Mouse (Mus musculus) intestine, postnatal 0 days (tissue): ENCODE measurements around the gene Fbxo28. TPM values are rescaled to one million over a fixed set of nuclear protein-coding genes. Genes with fewer than 3 reads are reported as not detected.
A peak's percentile ranks its signal among the peaks of the same experiment; 100 is the strongest.

Experiments
- ATAC-seq: fragments of 200-750 bp; cut with Nextera tagmentation; 2 replicates; pipeline ENCODE4 v1.8.0; 2017; ENCODE audit warnings: mild to moderate bottlenecking, moderate TSS enrichment, moderate library complexity
- H3K27ac ChIP-seq: fragments of 300-500 bp; sonication (generic); 2 replicates; pipeline ENCODE4 v1.5.1; 2014; ENCODE audit warnings: mild to moderate bottlenecking, low read depth, low read length, moderate library complexity
- H3K27me3 ChIP-seq: fragments of 300-500 bp; sonication (generic); replicated peaks from 2 replicates; pipeline ENCODE4 v1.6.1; 2014; ENCODE audit warnings: low read length, mixed read lengths; ENCODE audit not compliant: control insufficient read depth, insufficient read depth
- H3K36me3 ChIP-seq: fragments of 300-500 bp; sonication (generic); 2 replicates; pipeline ENCODE4 v1.6.1; 2014; ENCODE audit warnings: mild to moderate bottlenecking, moderate library complexity; ENCODE audit not compliant: control insufficient read depth, insufficient read depth
- H3K4me1 ChIP-seq: fragments of 300-500 bp; sonication (generic); replicated peaks from 2 replicates; pipeline ENCODE4 v1.6.1; 2014; ENCODE audit warnings: antibody characterized with exemption, low read length, mixed read lengths; ENCODE audit not compliant: control insufficient read depth, insufficient read depth
- H3K4me2 ChIP-seq: fragments of 300-500 bp; sonication (generic); replicated peaks from 2 replicates; pipeline ENCODE4 v1.6.1; 2014; ENCODE audit warnings: low read depth, mild to moderate bottlenecking, moderate library complexity
- H3K4me3 ChIP-seq: fragments of 300-500 bp; sonication (generic); 2 replicates; pipeline ENCODE4 v1.5.1; 2014; ENCODE audit warnings: low read depth, low read length
- H3K9ac ChIP-seq: fragments of 300-500 bp; sonication (generic); 2 replicates; pipeline ENCODE4 v1.6.1; 2014; ENCODE audit warnings: mild to moderate bottlenecking, low read depth, low read length
- H3K9me3 ChIP-seq: fragments of 300-500 bp; sonication (generic); 2 replicates; pipeline ENCODE4 v1.6.1; 2016; ENCODE audit warnings: mixed run types; ENCODE audit not compliant: control insufficient read depth
- CTCF ChIP-seq: sonication (generic); IDR thresholded peaks from 2 replicates; pipeline ENCODE4 v1.5.1; 2016; ENCODE audit warnings: low read depth, mild to moderate bottlenecking, control low read depth, antibody characterized with exemption, moderate library complexity
- WGBS: fragments of 180-500 bp; shearing (Covaris S2); extraction: QIAGEN DNeasy Blood & Tissue Kit; methylation state at CpG from one replicate; pipeline ENCODE4 v1.1.7; 2014; 5-methylcytosine and 5-hydroxymethylcytosine counted together
- polyA plus RNA-seq: library from polyadenylated mRNA; unstranded; fragments of >200 nt; fragmentation: Nextera tagmentation; extraction: Ambion mirVana; gene quantifications from 2 replicates; pipeline ENCODE4 v1.2.1, GENCODE M21; 2015

Gene Fbxo28
- polyA plus RNA-seq, 1 experiment from 2014 or later, result 9.7 TPM

- H3K4me1 ChIP-seq, result no peaks in the 10 kb centered on the region
- no peaks in the 10 kb centered on the region for H3K9me3 ChIP-seq
- no peaks in the 10 kb centered on the region for H3K27me3 ChIP-seq
- no peak overlapping the region for H3K27ac ChIP-seq
- H3K4me3 ChIP-seq, result no peak overlapping the region
- 68% methylated on average over 11 of the region's 11 CpGs for WGBS
- ATAC-seq, result no peak
- peak overlapping the region; percentile 89 for H3K4me2 ChIP-seq
- peaks cover 32% of the 10 kb centered on the region for H3K36me3 ChIP-seq
- no peak overlapping the region for H3K9ac ChIP-seq
- no peak for TF ChIP-seq CTCF
Observed at GRCm38 (mm10) chr1:182280577-182280976, 60.9 kb downstream of the Fbxo28 start.

- no peak for TF ChIP-seq CTCF
- Histone ChIP-seq H3K4me2 (no peak overlapping the region), H3K27ac (no peak overlapping the region), H3K4me1 (no peaks in the 10 kb centered on the region), H3K27me3 (no peaks in the 10 kb centered on the region), H3K4me3 (no peak overlapping the region), H3K9ac (no peak overlapping the region), H3K9me3 (no peaks in the 10 kb centered on the region), H3K36me3 (peaks cover 32% of the 10 kb centered on the region)
- ATAC-seq, result no peak
- 80% methylated on average over 6 of the region's 6 CpGs for WGBS
Observed at GRCm38 (mm10) chr1:182280046-182280445, 61.4 kb downstream of the Fbxo28 start.

GRCm38 (mm10) chr1:182279436-182279835 is 62.0 kb downstream of the Fbxo28 start:
- no peak for TF ChIP-seq CTCF
- H3K36me3 ChIP-seq, result peaks cover 32% of the 10 kb centered on the region
- no peak overlapping the region for H3K4me3 ChIP-seq
- H3K9ac ChIP-seq, result no peak overlapping the region
- H3K27me3 ChIP-seq, result no peaks in the 10 kb centered on the region
- no peak for ATAC-seq
- no peaks in the 10 kb centered on the region for H3K4me1 ChIP-seq
- no peaks in the 10 kb centered on the region for H3K9me3 ChIP-seq
- H3K27ac ChIP-seq, result no peak overlapping the region
- 88% methylated on average over 4 of the region's 4 CpGs for WGBS
- no peak overlapping the region for H3K4me2 ChIP-seq

- H3K4me2 ChIP-seq, result no peak overlapping the region
Observed at GRCm38 (mm10) chr1:182275109-182275508, 66.3 kb downstream of the Fbxo28 start.

GRCm38 (mm10) chr1:182271632-182272031 is 69.8 kb downstream of the Fbxo28 start:
- H3K36me3 ChIP-seq, result peaks cover 9% of the 10 kb centered on the region
- H3K4me2 ChIP-seq, result no peak overlapping the region
- no peak overlapping the region for H3K4me3 ChIP-seq
- TF ChIP-seq CTCF, result no peak
- H3K9ac ChIP-seq, result no peak overlapping the region
- H3K27me3 ChIP-seq, result no peaks in the 10 kb centered on the region
- H3K27ac ChIP-seq, result no peak overlapping the region
- no peaks in the 10 kb centered on the region for H3K9me3 ChIP-seq
- no peaks in the 10 kb centered on the region for H3K4me1 ChIP-seq
- 57% methylated on average over 5 of the region's 5 CpGs for WGBS
- no peak for ATAC-seq

More at GRCm38 (mm10) chr1:182275109-182275508, 66.3 kb downstream of the Fbxo28 start:
- no peak overlapping the region for H3K4me3 ChIP-seq
- no peaks in the 10 kb centered on the region for H3K27me3 ChIP-seq
- 42% methylated on average over 6 of the region's 6 CpGs for WGBS
- H3K9ac ChIP-seq, result no peak overlapping the region
- H3K27ac ChIP-seq, result no peak overlapping the region
- no peaks in the 10 kb centered on the region for H3K4me1 ChIP-seq
- no peak for TF ChIP-seq CTCF
- H3K9me3 ChIP-seq, result no peaks in the 10 kb centered on the region
- peak; percentile 50; the same call in 1 of the 2 replicates for ATAC-seq
- peaks cover 36% of the 10 kb centered on the region for H3K36me3 ChIP-seq

GRCm38 (mm10) chr1:182271130-182271529 is 70.3 kb downstream of the Fbxo28 start:
- WGBS, result 87% methylated on average over 5 of the region's 5 CpGs
- no peak overlapping the region for H3K4me2 ChIP-seq
- H3K9me3 ChIP-seq, result no peaks in the 10 kb centered on the region
- no peak for TF ChIP-seq CTCF
- ATAC-seq, result no peak
- 0 out of 2 replicates have a peak, but pooled peaks cover 5% of the 10 kb centered on the region for H3K36me3 ChIP-seq
- no peaks in the 10 kb centered on the region for H3K27me3 ChIP-seq
- H3K4me1 ChIP-seq, result no peaks in the 10 kb centered on the region
- H3K9ac ChIP-seq, result no peak overlapping the region
- H3K27ac ChIP-seq, result no peak overlapping the region
- H3K4me3 ChIP-seq, result no peak overlapping the region

- 35% methylated on average over 4 of the region's 4 CpGs for WGBS
- Histone ChIP-seq H3K9me3 (no peaks in the 10 kb centered on the region), H3K36me3 (0 out of 2 replicates have a peak, but pooled peaks cover 5% of the 10 kb centered on the region), H3K4me3 (no peak overlapping the region), H3K9ac (no peak overlapping the region), H3K4me1 (no peaks in the 10 kb centered on the region), H3K4me2 (no peak overlapping the region; the same call in 1 of the 2 replicates), H3K27ac (no peak overlapping the region), H3K27me3 (no peaks in the 10 kb centered on the region)
- peak; percentile 92 for ATAC-seq
- TF ChIP-seq CTCF, result no peak
Observed at GRCm38 (mm10) chr1:182268317-182268716, 73.1 kb downstream of the Fbxo28 start.
